Mouse (Mus musculus) myocyte (in vitro differentiated cells): ENCODE data around the gene Strbp. TPM values are rescaled to one million over a fixed set of nuclear protein-coding genes. Genes with fewer than 3 reads are reported as not detected.

ENCODE experiments used
- H3K27me3 ChIP-seq: one replicate; pipeline ENCODE4 v1.6.1; 2011; ENCODE audit not compliant: control insufficient read depth, insufficient read depth, insufficient read length
- H3K36me3 ChIP-seq: one replicate; pipeline ENCODE4 v1.6.1; 2011; ENCODE audit not compliant: control insufficient read depth, insufficient read depth
- H3K4me2 ChIP-seq: one replicate; pipeline ENCODE4 v1.6.1; 2011; ENCODE audit warnings: low read depth, control low read depth
- H3K4me3 ChIP-seq: one replicate; pipeline ENCODE4 v1.5.1; 2011; ENCODE audit warnings: mild to moderate bottlenecking, control low read depth, moderate library complexity
- H3K79me2 ChIP-seq: one replicate; pipeline ENCODE4 v1.6.1; 2011; ENCODE audit not compliant: control insufficient read depth, insufficient read depth
- H3ac ChIP-seq: one replicate; pipeline ENCODE4 v1.6.1; 2011; ENCODE audit not compliant: control insufficient read depth, insufficient read length
- CEBPB ChIP-seq: IDR thresholded peaks from 2 replicates; pipeline ENCODE4 v1.6.1; 2011; ENCODE audit warnings: mild to moderate bottlenecking, moderate library complexity; ENCODE audit not compliant: poor library complexity, insufficient read depth, severe bottlenecking
- E2F4 ChIP-seq: IDR thresholded peaks from one replicate; pipeline ENCODE4 v1.6.1; 2011; ENCODE audit warnings: mild to moderate bottlenecking, control low read depth, moderate library complexity; ENCODE audit not compliant: insufficient read depth
- MAX ChIP-seq: IDR thresholded peaks from one replicate; pipeline ENCODE4 v1.6.1; 2011; ENCODE audit warnings: low read depth, mild to moderate bottlenecking, control low read depth
- MYOD1 ChIP-seq, 3 experiments: IDR thresholded peaks; one replicate each; pipeline ENCODE4 v1.6.1; 2011; ENCODE audit warnings: control low read depth in 2 of 3, low read depth in 2 of 3, mild to moderate bottlenecking in 2 of 3, moderate library complexity in 1 of 3; ENCODE audit not compliant: insufficient read length in 2 of 3, control insufficient read depth in 1 of 3
- MYOG ChIP-seq, 3 experiments: IDR thresholded peaks; one replicate each; pipeline ENCODE4 v1.6.1; 2011; ENCODE audit warnings: control low read depth in 2 of 3, low read depth in 2 of 3, mild to moderate bottlenecking in 2 of 3; ENCODE audit not compliant: insufficient read length in 2 of 3, control insufficient read depth in 1 of 3, insufficient read depth in 1 of 3
- POLR2A ChIP-seq: IDR thresholded peaks from one replicate; pipeline ENCODE4 v1.6.1; 2011; ENCODE audit warnings: low read depth, mild to moderate bottlenecking, control low read depth, moderate library complexity; ENCODE audit not compliant: insufficient read length
- POLR2AphosphoS2 ChIP-seq: IDR thresholded peaks from one replicate; pipeline ENCODE4 v1.6.1; 2011; ENCODE audit warnings: low read depth, control low read depth; ENCODE audit not compliant: insufficient read length
- REST ChIP-seq: IDR thresholded peaks from one replicate; pipeline ENCODE4 v1.6.1; 2011; ENCODE audit warnings: mild to moderate bottlenecking, control low read depth, moderate library complexity; ENCODE audit not compliant: insufficient read depth, insufficient read length
- SRF ChIP-seq: IDR thresholded peaks from one replicate; pipeline ENCODE4 v1.6.1; 2011; ENCODE audit warnings: low read depth; ENCODE audit not compliant: control insufficient read depth, insufficient read length
- TCF12 ChIP-seq: IDR thresholded peaks from one replicate; pipeline ENCODE4 v1.6.1; 2011; ENCODE audit warnings: mild to moderate bottlenecking, control low read depth; ENCODE audit not compliant: poor library complexity, insufficient read depth, severe bottlenecking
- TCF3 ChIP-seq: IDR thresholded peaks from one replicate; pipeline ENCODE4 v1.6.1; 2011; ENCODE audit warnings: low read depth, control low read depth; ENCODE audit not compliant: insufficient read length
- USF1 ChIP-seq: IDR thresholded peaks from one replicate; pipeline ENCODE4 v1.6.1; 2011; ENCODE audit warnings: low read depth, mild to moderate bottlenecking, control low read depth, moderate library complexity
- polyA plus RNA-seq: library from polyadenylated mRNA; unstranded; fragments of >200 nt; fragmentation: generic; extraction: Trizol; gene quantifications from one replicate; pipeline ENCODE4 v1.2.1, GENCODE M21; 2012; ENCODE audit warnings: missing spikeins

Gene Strbp
- polyA plus RNA-seq, 1 experiment = 2.4 TPM

DNA sequence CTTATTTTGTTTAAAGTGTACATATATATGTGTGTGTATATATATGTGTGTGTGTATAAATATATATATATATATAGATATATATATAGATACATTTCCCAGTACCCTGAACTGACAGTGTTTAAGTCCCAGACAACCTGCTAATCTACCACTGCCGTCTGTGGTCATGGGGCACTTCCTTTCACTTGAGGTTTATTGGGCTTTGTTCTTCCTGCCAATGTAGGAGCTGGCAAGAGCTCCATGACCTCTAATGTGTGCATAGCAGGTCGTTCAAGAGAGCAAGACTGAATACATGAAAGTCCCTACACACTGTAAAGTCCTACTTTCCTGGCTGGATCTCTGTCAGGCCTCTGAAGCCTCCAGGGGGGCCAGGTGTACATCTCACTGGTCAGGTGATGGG, 138.1 kb downstream of the Strbp start:
- Histone ChIP-seq H3K4me2 (no peak overlapping the region), H3K79me2 (no peaks in the 10 kb centered on the region), H3K27me3 (no peaks in the 10 kb centered on the region), H3K4me3 (no peak overlapping the region), H3K36me3 (peaks cover 23% of the 10 kb centered on the region), H3ac (no peak overlapping the region)
- TF ChIP-seq TCF3 (no peak), CEBPB (no peak), MYOD1 (IDR thresholded peaks at IDR 0.05; ENCODE audit: control insufficient read depth in 1 of 3, insufficient read length in 2 of 3, low read depth in 2 of 3) (no peak), REST (no peak), E2F4 (no peak), USF1 (no peak), TCF12 (no peak), SRF (no peak)

DNA sequence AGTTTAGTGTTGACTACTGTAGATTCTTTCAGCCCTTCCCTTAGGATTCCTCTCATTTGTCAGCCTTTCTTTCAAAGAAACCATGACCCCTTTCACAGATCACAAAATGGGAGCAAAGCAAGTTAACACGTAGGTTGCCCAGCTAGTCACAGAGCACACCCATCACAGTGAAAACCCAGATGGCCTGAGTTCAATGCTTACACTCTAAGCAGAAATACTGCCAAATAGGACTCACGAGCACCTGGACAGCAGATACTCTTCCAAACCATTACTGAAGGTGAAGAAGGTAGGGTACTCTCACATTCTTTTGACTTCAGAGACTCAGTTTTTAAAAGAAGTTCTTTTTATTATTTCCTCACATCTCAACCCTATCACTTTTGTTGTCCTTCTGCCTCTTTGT, 147.3 kb downstream of the Strbp start:
- no peak overlapping the region for H3K4me2 ChIP-seq
- peaks cover 70% of the 10 kb centered on the region for H3K36me3 ChIP-seq
- TF ChIP-seq POLR2A = no peak
- TF ChIP-seq E2F4 = no peak
- no peak for TF ChIP-seq CEBPB
- no peak for TF ChIP-seq MYOD1 (IDR thresholded peaks at IDR 0.05; ENCODE audit: control insufficient read depth in 1 of 3, insufficient read length in 2 of 3, low read depth in 2 of 3)
- no peak for TF ChIP-seq SRF
- TF ChIP-seq POLR2AphosphoS2 = no peak
- no peak for TF ChIP-seq REST
- no peak for TF ChIP-seq TCF12
- TF ChIP-seq MAX = no peak
- no peak for TF ChIP-seq MYOG (IDR thresholded peaks at IDR 0.05; ENCODE audit: control insufficient read depth in 1 of 3, insufficient read depth in 1 of 3, insufficient read length in 2 of 3, low read depth in 2 of 3)
- no peak for TF ChIP-seq TCF3
- no peak for TF ChIP-seq USF1
- no peaks in the 10 kb centered on the region for H3K27me3 ChIP-seq
- no peaks in the 10 kb centered on the region for H3K79me2 ChIP-seq
- H3ac ChIP-seq = no peak overlapping the region
- H3K4me3 ChIP-seq = no peak overlapping the region

DNA sequence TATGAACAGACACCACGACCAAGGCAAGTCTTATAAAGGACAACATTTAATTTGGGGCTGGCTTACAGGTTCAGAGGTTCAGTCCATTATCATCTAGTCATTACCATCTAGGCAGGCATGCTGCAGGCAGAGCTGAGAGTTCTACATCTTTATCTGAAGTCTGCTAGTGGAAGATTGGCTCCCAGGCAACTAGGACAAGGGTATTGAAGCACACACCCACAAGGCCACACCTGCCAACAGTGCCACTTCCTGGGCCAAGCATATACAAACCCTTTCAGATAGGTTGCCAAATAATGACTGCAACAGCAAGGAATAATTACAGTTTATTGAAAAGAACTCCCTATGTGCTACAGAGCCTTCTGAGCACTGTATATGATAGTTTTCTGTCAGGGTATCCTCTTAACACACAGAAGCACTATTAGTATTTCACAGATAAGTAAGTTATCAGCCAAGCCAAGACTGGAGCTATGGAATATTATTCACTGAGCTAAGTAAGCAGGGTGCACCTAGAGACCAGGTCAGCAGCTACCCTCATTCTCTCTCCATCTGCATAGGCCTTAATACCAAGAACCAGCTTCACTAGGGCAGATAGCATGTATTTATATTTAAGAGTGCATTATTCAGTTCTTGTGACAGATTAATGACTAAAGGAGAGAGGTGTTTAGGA, 154.2 kb downstream of the Strbp start:
- Histone ChIP-seq H3K79me2 (no peaks in the 10 kb centered on the region), H3K27me3 (no peaks in the 10 kb centered on the region), H3K4me2 (no peak overlapping the region), H3K36me3 (peaks cover 44% of the 10 kb centered on the region), H3K4me3 (no peak overlapping the region), H3ac (no peak overlapping the region)
- no peak for TF ChIP-seq MYOG (IDR thresholded peaks at IDR 0.05; ENCODE audit: control insufficient read depth in 1 of 3, insufficient read depth in 1 of 3, insufficient read length in 2 of 3, low read depth in 2 of 3)
- no peak for TF ChIP-seq MAX
- no peak for TF ChIP-seq POLR2A
- no peak for TF ChIP-seq E2F4
- TF ChIP-seq MYOD1 (IDR thresholded peaks at IDR 0.05; ENCODE audit: control insufficient read depth in 1 of 3, insufficient read length in 2 of 3, low read depth in 2 of 3) = no peak
- no peak for TF ChIP-seq TCF3
- no peak for TF ChIP-seq POLR2AphosphoS2
- TF ChIP-seq USF1 = no peak
- no peak for TF ChIP-seq CEBPB
- no peak for TF ChIP-seq SRF

DNA sequence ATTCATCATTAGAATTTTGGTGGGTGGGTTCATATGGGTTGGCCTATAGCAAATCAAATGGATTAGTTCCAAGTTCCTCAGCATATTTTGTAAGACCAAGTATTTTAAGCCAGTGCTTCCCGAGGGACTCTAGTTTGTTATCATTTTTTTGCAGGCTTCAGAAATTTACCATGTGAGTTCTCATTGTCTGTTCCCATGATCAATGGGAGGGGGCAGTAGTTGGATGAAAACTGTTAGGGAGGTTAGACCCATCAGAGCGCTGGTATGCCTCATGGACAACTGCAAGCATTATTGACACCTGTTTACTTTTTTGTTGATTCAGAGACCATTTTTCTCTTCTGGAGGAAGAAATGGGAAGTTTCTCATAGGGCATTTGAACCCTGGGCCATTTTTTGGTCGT, 172.0 kb downstream of the Strbp start:
- peaks cover 38% of the 10 kb centered on the region for H3K36me3 ChIP-seq
- TF ChIP-seq TCF12 = no peak
- no peak for TF ChIP-seq POLR2AphosphoS2
- no peak for TF ChIP-seq MAX
- TF ChIP-seq REST = no peak
- no peak for TF ChIP-seq CEBPB
- no peak for TF ChIP-seq MYOD1 (IDR thresholded peaks at IDR 0.05; ENCODE audit: control insufficient read depth in 1 of 3, insufficient read length in 2 of 3, low read depth in 2 of 3)
- TF ChIP-seq MYOG (IDR thresholded peaks at IDR 0.05; ENCODE audit: control insufficient read depth in 1 of 3, insufficient read depth in 1 of 3, insufficient read length in 2 of 3, low read depth in 2 of 3) = no peak
- TF ChIP-seq SRF = no peak
- no peak for TF ChIP-seq TCF3
- TF ChIP-seq USF1 = no peak
- no peak for TF ChIP-seq E2F4
- no peak for TF ChIP-seq POLR2A
- H3ac ChIP-seq = no peak overlapping the region
- H3K27me3 ChIP-seq = no peaks in the 10 kb centered on the region
- H3K4me3 ChIP-seq = no peak overlapping the region
- H3K4me2 ChIP-seq = no peak overlapping the region
- H3K79me2 ChIP-seq = no peaks in the 10 kb centered on the region

DNA sequence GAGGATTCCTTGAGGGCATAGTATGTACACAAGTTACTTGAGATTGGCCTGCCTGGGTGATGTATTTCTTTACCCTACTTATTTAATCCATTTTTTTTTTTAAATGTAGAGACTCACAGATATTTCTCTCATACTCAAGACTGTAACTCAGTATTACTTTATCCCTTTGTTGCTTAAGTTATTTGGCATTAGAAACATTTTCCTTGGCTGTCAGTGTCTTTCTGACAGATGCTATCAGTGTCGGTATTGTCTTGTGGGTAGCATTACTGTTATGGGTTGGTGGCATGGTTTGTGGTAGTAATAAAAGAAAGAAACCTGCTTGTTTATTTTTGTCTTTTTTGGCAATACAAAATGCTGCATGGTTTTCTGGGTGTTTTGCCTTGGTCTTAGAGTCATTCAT, 172.9 kb downstream of the Strbp start:
- H3K4me2 ChIP-seq = no peak overlapping the region
- H3K27me3 ChIP-seq = no peaks in the 10 kb centered on the region
- H3K36me3 ChIP-seq = peaks cover 30% of the 10 kb centered on the region
- no peak overlapping the region for H3K4me3 ChIP-seq
- H3ac ChIP-seq = no peak overlapping the region
- TF ChIP-seq E2F4 (no peak), CEBPB (no peak), SRF (no peak), POLR2AphosphoS2 (no peak)
- no peaks in the 10 kb centered on the region for H3K79me2 ChIP-seq
